Mouse (Mus musculus) urinary bladder, adult 18-20 months (tissue): ENCODE results near the gene Olfr553.
"Not testable (repeated sequence)": the region's sequence is repeated elsewhere in the genome, so short reads cannot be mapped to it uniquely, and the experiment has no call there.

Source experiments
- DNase-seq, 2 experiments: peaks; one replicate each; pipeline ENCODE4 v3.0.0; 2022; ENCODE audit warnings: low spot score in 2 of 2, mixed read lengths in 2 of 2

Olfr553 gene

DNA sequence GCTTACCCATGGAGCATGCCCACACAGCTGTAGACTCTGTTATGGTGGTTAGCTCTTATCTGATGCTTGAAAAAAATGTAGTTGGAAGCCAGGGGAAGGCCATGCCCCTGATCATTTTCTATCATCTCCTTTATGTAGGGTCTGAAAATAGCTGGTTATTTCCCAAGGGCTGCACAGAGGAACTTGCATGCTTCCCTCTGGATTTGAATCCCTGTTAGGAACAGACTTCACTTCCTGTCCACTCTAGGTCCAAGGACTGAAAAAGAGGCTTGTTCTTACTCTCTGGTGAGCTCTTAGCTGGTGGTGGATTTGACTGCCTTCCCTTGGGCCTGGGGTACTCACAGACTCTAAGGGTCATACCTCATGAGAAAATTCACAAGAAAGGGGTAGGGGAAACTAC, at the start of gene Olfr553:
TSS of gene Olfr553 (minus strand) at position 101 of the 400 bp plus-strand sequence.
- DNase-seq = no peak

DNA sequence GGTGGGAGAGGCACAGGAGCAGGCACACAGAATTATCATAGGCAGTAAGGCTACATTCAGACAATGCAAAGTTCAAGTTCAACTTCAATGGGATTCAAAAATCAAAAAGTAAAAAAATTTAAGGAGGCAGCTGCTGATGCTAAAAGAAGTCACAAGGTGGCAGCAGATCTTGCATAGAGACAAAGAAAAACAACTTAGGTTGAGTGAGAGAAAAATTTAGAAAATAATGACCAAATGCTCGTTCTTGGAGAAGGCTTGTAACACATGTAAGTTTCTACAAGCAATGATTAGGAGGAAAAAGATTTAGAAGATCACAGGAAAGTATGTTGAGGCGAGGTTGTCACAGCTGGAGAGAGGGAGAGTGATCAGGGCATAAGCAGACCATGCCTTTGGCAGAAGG, 47.4 kb upstream of the Olfr553 start:
- no peak for DNase-seq

DNA sequence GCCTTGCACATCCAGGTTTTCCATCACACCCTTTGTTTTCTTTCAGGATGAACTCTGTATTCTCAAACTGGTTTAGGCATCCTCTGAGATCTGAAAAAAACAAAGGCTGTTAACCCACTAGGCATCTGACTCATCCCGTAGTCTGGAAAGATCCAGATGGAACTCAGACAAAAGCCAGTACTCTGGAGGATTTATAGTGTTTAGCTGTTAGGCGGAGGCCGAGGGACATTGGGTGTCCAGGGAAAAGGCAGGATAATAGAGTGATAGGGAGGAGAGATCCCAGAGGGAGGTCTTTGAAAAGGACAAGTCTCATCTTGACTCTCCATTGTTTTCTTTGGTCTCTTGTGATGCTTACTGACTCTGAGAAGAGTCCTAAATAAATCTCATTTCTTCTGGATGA, 46.6 kb upstream of the Olfr553 start, which contains the start of gene Olfr556:
TSS of gene Olfr556 (plus strand) at position 301 of the 400 bp plus-strand sequence.
- DNase-seq = no peak

DNA sequence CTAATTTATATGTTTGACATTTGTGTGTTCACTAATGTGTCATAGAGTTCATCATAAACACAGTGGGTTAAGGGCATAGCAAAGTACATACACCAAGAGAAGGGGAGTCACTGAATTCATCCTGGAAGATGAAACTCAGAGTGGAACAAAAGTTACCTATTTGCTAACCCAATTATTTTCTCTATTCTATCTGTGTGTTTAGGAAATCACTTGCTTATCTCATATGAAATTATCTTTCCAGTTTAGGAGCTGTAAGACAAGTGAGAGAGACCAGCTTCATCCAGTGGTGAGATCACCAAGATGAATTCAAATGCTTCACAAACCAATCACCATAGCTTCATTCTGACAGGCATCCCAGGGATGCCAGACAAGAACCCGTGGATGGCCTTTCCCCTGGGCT, 40.5 kb upstream of the Olfr553 start, which contains the start of gene Olfr555:
TSS of gene Olfr555 (plus strand) at position 301 of the 400 bp plus-strand sequence.
- no peak for DNase-seq

DNA sequence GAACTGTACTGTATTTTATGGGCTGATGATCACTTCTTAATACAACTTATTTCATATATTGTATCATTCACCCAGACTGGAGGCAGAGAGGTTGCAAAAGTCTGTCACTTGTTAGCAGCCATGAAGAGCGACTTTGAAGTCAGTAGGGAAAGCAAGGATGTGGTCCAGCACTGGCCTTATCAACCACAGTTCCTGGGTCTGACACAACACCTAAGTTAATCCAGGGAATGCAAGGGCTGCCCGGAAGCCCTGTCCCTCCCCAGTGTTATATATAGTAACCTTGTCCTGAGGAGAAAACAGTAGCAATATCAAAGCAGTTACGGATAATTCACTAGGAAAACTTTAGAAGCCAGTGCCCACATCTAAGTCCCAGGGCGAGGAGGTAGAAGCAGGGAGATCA, 26.9 kb upstream of the Olfr553 start:
- DNase-seq = not testable (repeated sequence)

DNA sequence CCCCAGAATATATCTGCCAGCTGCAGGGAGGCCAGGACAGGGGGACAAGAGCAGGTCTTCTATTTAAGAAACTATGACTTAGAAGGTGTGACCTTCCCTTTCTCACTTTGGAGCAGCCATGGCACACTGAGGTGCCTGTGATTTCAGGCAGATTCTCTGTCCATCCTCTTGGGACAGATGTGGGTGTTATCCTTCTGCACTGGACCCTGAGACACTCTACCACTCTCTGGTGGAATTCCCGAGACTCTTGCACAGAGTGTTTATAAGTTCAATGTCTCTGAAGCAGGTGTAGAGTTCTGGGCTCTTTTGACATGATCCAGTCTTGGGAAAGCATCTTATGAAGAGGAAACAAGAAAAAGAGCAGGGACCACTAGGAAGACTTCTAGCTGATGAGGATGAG, 20.1 kb upstream of the Olfr553 start, which contains the start of gene Olfr554:
TSS of gene Olfr554 (plus strand) at position 301 of the 400 bp plus-strand sequence.
- DNase-seq = no peak

DNA sequence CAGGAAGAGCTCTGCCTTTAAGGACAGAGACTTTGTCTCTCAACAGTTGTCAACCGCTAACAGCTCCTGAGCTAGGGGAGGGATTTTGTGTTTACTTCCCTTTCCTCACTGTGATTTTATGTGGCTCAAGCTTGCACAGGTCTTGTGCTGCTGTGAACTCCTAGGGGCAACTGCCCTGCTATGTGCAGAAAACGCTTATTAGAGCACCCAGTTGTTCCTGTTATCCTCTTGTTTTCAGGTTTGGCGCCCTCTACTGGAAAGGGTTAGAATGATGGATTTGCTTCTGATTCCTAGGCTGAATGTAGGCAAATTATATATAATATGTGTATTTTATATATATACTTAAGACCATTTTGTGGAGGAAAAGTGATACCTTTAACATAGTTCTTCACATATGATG, 18.6 kb upstream of the Olfr553 start:
- DNase-seq = peak; percentile 4 to 28

DNA sequence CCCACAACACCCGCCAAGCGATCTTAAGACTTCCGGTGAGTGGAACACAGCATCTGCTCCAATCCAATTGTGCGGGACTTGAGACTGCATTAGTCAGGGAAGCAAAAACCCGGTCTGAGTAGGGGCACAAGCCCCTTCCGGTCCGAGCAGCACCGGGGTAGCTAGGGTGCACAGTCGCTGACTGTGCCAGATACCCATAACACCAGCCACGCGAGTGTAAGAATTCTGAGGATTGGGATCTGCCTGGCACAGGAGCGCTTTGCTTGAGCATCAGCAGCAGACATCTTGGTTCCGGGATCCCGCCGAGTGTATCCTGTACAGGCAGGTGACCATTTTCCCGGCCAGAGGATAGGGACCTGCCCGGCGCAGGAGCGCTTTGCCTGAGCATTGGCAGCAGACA, 2.4 kb upstream of the Olfr553 start:
- not testable (repeated sequence) for DNase-seq

DNA sequence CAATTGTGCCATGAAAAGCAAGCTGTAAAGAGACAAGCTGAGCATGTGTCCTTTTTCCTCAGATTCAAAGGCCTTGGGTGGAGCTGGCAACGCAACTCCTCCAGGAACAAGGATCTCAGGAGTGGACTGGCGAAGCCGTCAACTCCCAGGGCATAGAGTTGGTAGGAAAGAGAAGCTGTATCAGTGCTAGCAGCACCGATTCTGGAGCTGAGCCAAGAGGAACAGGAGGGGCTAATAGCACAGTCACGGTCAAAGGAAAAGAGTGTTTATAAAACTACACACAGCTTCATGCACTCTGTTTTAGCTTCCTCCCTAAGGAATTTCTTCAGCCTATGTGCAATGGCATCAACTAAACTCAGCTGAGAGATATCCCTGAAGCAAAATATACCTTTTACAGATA, 1.6 kb upstream of the Olfr553 start:
- no peak for DNase-seq

DNA sequence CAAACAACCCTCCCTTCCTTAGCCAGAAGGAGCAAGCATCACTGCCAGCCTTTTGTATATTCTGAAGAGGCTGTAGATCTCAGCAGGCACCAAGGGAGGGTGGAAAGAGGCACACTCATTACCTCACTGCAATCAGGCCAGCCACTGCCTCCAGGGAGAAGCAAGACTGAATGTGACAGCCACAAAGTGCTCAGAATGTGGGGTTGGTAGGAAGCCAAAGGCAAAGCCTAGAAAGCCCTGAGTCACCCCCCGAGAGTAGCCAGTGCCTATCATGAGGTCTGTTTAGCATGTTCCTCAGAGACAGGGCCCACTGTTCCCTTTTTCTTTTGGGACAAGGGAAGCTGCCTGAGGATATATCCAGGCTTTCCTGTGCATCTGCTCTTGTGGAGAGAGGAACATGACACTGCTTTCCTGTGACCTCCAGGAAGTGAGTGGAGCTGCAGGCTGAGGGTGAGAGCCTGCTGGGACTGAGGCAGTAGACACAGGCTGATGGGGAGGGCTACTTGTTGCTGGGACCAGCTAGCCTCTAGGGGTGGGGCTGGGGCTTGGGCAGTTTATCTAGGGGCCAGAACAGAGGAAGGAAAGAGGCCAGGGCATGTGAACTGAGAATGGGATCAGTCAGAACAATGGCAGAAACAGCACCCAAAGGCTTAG, 20.5 kb downstream of the Olfr553 start, which contains the start of gene Olfr552:
TSS of gene Olfr552 (plus strand) at position 393 of the 654 bp plus-strand sequence.
- DNase-seq = no peak

DNA sequence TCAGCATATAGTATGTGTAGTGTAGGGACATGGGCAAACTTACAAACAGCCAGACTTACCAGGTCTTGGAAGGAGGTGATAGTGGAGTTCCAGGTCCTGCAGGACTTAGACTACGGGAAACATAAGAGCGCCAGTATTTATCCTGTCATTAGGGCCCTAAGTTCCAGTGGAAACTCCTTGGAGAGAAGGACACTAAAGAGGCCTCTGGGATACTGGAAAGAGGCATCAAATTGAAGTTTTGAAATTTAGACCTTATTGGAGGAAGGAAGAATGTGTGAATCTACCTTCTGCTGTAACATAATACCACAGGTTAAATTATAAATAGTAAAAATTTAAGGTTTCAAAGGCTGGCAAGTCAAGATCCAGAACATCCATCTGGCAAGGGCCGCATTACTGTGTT, 26.2 kb downstream of the Olfr553 start, which contains the start of gene Olfr551:
TSS of gene Olfr551 (minus strand) at position 101 of the 400 bp plus-strand sequence.
- DNase-seq = no peak

DNA sequence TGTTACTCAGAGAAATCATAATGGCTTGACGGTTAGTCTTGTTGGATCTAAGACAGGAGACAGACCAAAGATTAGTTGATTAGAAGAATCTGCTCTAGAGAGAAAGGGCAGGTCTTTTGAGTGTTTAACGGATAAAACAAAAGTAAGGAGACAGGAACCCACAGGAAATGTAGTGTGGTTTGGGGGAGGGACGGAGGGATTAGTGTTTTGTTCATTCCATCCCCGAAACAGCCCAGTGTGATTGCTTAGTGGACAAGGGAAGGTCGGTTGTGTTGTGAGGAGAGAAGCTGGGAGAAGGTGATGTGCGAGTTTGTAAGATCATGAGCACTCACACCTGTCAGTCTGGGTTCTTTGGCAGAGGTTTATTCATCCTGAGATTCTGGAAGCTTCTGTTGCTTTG, 42.0 kb downstream of the Olfr553 start:
- DNase-seq = no peak

DNA sequence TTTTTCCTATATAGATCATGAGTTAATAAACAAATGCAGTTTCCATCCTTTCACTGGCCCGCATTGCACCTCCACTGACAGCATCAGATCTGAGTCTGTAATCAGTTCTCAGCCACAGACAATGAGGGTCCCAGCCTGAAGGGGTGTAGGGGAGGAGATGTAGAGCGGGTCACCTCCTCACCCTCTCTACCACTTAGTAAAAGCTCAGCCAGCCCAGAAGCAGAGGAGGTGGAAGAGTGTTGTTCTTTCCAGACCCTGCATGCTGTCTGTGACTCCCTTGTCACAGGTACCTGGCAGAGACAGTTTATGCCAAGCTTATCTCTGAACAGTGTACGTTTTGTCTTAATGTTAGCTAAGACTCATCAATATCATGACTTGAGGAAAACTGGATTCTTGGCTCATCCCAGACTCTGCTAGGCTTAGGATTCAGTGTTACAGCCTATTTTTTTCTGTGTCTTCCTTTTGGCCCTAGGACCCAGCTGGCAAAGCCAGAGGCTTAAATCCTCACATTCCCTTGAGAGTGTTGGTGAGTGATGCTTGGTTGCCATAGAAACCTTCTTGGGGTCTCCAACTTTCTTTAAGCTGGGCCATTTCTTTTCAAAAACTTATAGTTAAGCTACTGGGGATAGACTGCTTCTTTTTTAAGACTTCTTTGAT, 44.7 kb downstream of the Olfr553 start:
- no peak for DNase-seq

DNA sequence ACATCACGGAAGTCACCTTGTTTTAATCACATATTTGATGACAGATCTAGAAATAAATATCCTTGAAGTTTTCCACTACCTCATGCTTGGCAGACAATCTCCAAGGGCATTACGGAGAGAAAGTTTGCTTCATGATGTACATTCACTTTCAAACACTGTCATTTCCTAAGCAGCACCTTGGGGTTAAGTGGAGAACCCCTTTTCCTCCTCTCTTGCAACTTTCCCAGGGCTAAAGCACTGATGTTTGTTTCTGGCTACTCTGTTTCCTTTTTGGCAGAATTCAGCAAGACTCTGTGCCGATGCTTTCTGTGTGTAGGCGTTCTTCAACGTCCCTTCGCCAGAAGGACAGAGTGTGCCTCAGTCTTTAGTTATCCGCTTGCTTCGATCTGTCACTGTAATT, 46.9 kb downstream of the Olfr553 start, which contains the start of gene Olfr550:
TSS of gene Olfr550 (plus strand) at position 301 of the 400 bp plus-strand sequence.
- no peak for DNase-seq

DNA sequence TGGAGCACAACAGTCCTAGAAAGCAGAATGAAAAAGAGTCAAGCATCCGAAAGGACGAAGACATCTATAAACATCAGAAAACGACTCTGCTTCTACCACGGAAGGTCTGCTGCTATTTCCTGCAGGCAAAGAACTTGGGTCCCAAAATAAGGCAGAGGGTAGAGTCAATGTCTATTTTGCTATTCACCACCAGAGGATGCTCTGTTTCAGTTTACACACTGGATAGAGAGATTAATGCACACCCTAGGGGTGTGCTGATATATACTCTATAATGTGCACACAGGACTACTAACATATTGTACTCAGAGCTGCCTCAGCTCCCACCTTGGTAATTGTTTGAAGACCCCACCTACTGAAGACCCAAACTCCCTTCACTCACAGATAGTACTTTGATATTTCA, 51.8 kb downstream of the Olfr553 start:
- DNase-seq = no peak

DNA sequence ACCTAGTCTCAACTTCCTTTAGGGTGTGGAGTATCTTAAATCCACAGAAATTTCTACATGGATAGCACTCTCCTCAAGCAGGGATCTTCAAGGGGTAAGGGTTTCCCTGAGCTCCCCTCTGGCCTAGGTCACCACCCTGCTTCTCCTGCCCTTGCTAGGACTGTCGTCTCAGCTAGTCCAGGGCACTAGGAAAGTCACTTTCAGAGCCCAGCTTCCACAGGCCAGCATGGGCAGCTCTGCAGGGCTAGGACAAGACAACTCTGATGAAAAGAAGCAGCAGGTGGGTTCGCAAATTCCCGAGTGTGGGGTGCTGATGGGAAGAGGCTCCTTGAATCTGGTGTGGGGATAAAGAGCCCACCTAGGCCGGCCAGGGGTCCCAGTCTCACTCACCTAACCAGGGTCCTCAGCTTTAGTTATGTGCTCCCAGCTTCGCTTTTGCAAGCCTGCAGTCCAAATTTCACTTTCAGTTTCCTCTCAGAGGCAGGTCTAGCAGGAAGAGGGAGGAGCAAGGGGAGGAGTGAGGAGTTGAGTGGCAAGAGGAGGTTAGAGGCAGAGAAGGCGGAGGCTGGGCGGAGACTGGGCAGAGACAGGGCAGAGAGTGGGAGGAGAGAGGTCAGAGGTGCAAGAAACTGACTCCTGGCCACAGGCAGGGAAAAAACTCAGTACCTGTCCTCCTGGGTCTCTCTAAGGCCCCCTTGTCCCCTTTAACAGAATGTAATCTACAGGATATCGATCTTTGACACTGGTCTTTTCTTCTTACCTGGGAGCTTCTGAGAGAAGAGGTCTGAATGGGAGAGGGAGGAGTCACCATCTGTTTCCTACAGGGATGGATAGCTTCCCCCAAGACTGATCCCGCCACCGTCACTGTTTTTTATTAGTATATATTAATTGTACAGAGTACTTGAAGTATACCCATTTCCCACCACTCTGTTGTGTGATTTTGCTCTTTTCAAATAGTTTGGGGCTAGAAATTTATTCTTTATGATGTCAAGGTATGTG, 52.7 kb downstream of the Olfr553 start, which contains the start of gene Trim21:
TSS of gene Trim21 (minus strand) at position 488 of the 999 bp plus-strand sequence.
- peak; percentile 80 to 88 for DNase-seq
